Mouse (Mus musculus) bone marrow, adult 2 months (tissue): ENCODE results near the gene Stx1a.

ENCODE experiments used
- CTCF ChIP-seq: fragments of 200-500 bp; IDR thresholded peaks from 2 replicates; pipeline ENCODE4 v1.5.1; 2011; ENCODE audit warnings: low read length, control low read depth; ENCODE audit not compliant: control insufficient read depth, insufficient read depth
- POLR2A ChIP-seq: fragments of 200-500 bp; IDR thresholded peaks from 2 replicates; pipeline ENCODE4 v1.6.1; 2011; ENCODE audit warnings: low read depth, mild to moderate bottlenecking, control low read depth, low read length, borderline replicate concordance; ENCODE audit not compliant: control insufficient read depth

DNA sequence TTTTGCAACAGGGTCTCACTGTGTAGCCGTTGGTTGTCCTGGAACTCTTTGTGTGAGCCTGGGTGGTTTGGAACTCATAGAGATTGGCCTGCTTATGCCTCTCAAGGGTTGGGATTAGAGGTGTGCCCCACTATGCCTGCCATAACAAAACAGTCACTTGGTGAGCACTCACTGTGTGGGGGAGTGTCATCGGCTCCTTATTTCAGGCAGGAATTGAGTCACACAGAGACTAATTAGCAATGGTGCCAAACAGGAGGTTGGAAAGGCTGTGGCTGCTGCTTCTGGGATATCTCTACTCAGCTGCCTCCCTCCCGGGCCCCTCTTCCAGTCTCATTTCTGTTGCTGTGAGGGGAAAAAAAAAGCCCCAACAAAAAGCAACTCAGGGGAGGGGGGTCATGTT, 21.3 kb downstream of the Stx1a start:
- TF ChIP-seq CTCF (no peak), POLR2A (no peak)
